Mouse (Mus musculus) liver, adult 2 months (tissue): ENCODE results near the gene Notch4.

ENCODE experiments used
- CTCF ChIP-seq: fragments of 200-500 bp; IDR thresholded peaks from 2 replicates; pipeline ENCODE4 v1.5.1; 2011; ENCODE audit warnings: low read depth, low read length, control low read depth
- POLR2A ChIP-seq: fragments of 200-500 bp; IDR thresholded peaks from 2 replicates; pipeline ENCODE4 v1.6.1; 2011; ENCODE audit warnings: low read length, control low read depth; ENCODE audit not compliant: insufficient read depth; ENCODE audit errors: extremely low read depth

GRCm38 (mm10) chr17:34596098-34596497, 32.0 kb downstream of the Notch4 start:
- TF ChIP-seq CTCF (no peak), POLR2A (no peak)
